Mouse (Mus musculus) olfactory bulb, adult 2 months (tissue): ENCODE data around the gene Pgpep1l. TPM values are rescaled to one million over a fixed set of nuclear protein-coding genes. Genes with fewer than 3 reads are reported as not detected.

ENCODE experiments used
- H3K27ac ChIP-seq: fragments of 200-500 bp; 2 replicates; pipeline ENCODE4 v1.5.1; 2012; ENCODE audit warnings: low read depth, low read length; ENCODE audit not compliant: insufficient read depth
- H3K4me1 ChIP-seq: fragments of 200-500 bp; 2 replicates; pipeline ENCODE4 v1.6.1; 2012; ENCODE audit warnings: low read length; ENCODE audit not compliant: control insufficient read depth, insufficient read depth
- H3K4me3 ChIP-seq: fragments of 200-500 bp; 2 replicates; pipeline ENCODE4 v1.5.1; 2012; ENCODE audit warnings: mild to moderate bottlenecking, low read depth, low read length, moderate library complexity; ENCODE audit not compliant: insufficient read depth
- CTCF ChIP-seq: fragments of 200-500 bp; IDR thresholded peaks from 2 replicates; pipeline ENCODE4 v1.5.1; 2012; ENCODE audit warnings: low read depth, mild to moderate bottlenecking, low read length, moderate library complexity; ENCODE audit not compliant: insufficient read depth
- POLR2A ChIP-seq: fragments of 200-500 bp; IDR thresholded peaks from 2 replicates; pipeline ENCODE4 v1.6.1; 2012; ENCODE audit warnings: mild to moderate bottlenecking, low read depth, low read length, moderate library complexity; ENCODE audit not compliant: insufficient read depth
- WGBS: fragments of 180-500 bp; shearing (Covaris S2); methylation state at CpG from one replicate; pipeline ENCODE4 v1.1.7; 2018; 5-methylcytosine and 5-hydroxymethylcytosine counted together
- polyA plus RNA-seq: library from polyadenylated mRNA; stranded (reverse); fragments of >200 nt; gene quantifications from 2 replicates; pipeline ENCODE4 v1.2.4, GENCODE M21; 2012; ENCODE audit warnings: low replicate concordance; ENCODE audit not compliant: missing spikeins, insufficient read depth, insufficient read length

Gene Pgpep1l
- polyA plus RNA-seq, 1 experiment = not detected

GRCm38 (mm10) chr7:68250902-68251301 lies 13.1 kb downstream of the Pgpep1l start:
- 89% methylated on average over 3 of the region's 3 CpGs for WGBS
- no peaks in the 10 kb centered on the region for H3K4me1 ChIP-seq

GRCm38 (mm10) chr7:68250411-68250810 lies 13.6 kb downstream of the Pgpep1l start:
- Histone ChIP-seq H3K27ac (no peak overlapping the region), H3K4me3 (no peak overlapping the region), H3K4me1 (no peaks in the 10 kb centered on the region)
- WGBS = 61% methylated on average over 1 of the region's 1 CpGs
- TF ChIP-seq CTCF (no peak), POLR2A (no peak)

More at GRCm38 (mm10) chr7:68250902-68251301, 13.1 kb downstream of the Pgpep1l start:
- no peak overlapping the region for H3K4me3 ChIP-seq
- H3K27ac ChIP-seq = no peak overlapping the region
- no peak for TF ChIP-seq CTCF
- no peak for TF ChIP-seq POLR2A

DNA sequence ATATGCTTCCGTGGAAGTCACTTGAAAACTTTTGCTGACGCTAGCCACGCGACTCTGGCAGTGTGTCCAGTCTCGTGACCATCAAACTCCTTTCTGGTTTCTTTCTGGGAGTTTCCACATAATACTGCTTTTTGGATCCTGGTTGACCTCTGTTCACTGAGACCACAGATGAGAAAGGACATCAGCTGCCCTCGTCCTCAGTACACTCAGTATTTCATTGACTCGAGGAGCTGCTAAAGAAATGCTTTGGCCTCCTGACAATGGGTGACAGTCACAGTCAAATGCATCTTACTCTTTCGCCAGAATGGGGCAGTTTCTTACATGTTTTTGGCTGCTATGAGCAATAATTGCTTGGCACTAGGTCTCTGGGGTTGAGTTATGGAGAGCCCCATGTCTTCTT lies 17.8 kb downstream of the Pgpep1l start:
- Histone ChIP-seq H3K4me1 (no peaks in the 10 kb centered on the region), H3K4me3 (no peak overlapping the region), H3K27ac (no peak overlapping the region)
- 80% methylated on average over 8 of the region's 8 CpGs for WGBS
- TF ChIP-seq CTCF (no peak), POLR2A (no peak)

DNA sequence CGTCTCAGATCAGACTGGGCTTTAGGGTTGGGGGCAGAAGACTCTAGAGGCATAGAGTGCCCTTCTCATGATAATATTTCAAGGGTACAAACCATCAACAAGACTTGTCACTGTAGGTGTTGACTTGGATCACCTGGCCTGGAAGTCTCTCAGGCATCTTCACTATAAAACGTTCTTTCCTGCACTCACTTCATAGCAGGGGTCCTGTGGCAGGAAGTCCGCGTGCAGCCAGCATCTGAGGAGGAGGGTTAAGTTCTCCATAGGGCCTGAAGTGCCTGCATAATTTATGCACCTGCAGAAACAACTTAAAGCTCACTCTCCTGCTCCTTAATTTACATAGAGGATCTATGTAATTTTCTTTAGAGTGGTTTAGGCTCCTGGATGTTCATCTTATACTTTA lies 18.4 kb downstream of the Pgpep1l start:
- TF ChIP-seq POLR2A (no peak), CTCF (no peak)
- Histone ChIP-seq H3K27ac (no peak overlapping the region), H3K4me3 (no peak overlapping the region), H3K4me1 (no peaks in the 10 kb centered on the region)
- 64% methylated on average over 4 of the region's 4 CpGs for WGBS

GRCm38 (mm10) chr7:68241205-68241604 lies 22.8 kb downstream of the Pgpep1l start:
- WGBS = 84% methylated on average over 9 of the region's 9 CpGs
- H3K4me3 ChIP-seq = no peak overlapping the region
- H3K4me1 ChIP-seq = 0 out of 2 replicates have a peak, but pooled peaks cover 2% of the 10 kb centered on the region
- TF ChIP-seq CTCF (no peak), POLR2A (no peak)
- no peak overlapping the region for H3K27ac ChIP-seq

DNA sequence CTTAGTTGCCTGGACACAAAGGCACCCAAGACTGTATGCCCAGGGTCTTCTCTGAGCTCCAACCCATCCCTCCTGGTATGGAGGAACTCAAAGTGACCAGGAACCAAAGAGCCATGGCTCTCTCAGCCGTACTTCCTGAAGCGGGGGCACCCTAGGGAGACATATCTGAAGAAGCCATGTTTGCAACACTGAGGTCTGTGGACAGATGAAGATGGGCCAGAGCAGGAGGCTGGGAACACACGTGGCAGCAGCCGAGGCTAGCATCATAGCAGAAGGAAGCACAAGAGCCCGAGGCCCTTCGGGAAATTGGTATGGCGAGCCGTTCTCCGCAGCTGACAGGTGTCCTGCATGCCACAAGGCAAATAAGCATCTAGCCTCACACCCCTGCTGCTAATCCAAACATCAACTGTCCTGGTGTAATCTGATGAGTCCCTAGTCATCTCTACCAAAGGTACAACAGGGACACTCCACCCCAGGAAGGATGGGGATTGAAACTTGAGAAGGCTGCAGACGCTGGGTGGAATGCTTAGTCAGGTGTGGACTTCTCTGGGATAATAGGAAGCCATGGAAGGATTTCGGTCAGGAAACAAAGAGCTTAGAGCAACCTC lies 24.7 kb downstream of the Pgpep1l start:
- H3K4me1 ChIP-seq = 0 out of 2 replicates have a peak, but pooled peaks cover 2% of the 10 kb centered on the region
- no peak overlapping the region for H3K27ac ChIP-seq
- 81% methylated on average over 11 of the region's 11 CpGs for WGBS
- no peak for TF ChIP-seq CTCF
- no peak for TF ChIP-seq POLR2A
- H3K4me3 ChIP-seq = no peak overlapping the region

DNA sequence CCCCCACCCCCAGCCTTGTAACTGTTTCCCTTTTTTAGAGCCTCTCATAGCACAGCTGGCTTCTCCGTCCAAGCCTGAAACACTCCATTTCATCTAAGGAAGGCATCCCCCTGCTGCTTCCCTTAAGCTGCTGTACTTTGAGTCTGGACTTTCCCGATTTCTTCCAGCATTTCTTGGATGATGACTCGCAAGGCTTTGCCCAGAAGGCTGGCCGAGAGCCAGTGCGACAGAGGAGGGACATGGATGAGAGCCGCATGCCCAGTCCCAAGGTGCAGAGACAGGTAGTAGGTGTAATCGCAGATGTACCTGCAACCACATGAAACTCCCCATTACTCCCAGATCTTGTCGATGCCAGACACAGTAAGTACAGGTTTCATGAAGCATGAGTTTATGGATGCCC lies 27.2 kb downstream of the Pgpep1l start:
- 69% methylated on average over 8 of the region's 8 CpGs for WGBS
- 0 out of 2 replicates have a peak, but pooled peaks cover 2% of the 10 kb centered on the region for H3K4me1 ChIP-seq
- no peak overlapping the region for H3K27ac ChIP-seq
- TF ChIP-seq POLR2A (no peak), CTCF (no peak)
- no peak overlapping the region for H3K4me3 ChIP-seq

DNA sequence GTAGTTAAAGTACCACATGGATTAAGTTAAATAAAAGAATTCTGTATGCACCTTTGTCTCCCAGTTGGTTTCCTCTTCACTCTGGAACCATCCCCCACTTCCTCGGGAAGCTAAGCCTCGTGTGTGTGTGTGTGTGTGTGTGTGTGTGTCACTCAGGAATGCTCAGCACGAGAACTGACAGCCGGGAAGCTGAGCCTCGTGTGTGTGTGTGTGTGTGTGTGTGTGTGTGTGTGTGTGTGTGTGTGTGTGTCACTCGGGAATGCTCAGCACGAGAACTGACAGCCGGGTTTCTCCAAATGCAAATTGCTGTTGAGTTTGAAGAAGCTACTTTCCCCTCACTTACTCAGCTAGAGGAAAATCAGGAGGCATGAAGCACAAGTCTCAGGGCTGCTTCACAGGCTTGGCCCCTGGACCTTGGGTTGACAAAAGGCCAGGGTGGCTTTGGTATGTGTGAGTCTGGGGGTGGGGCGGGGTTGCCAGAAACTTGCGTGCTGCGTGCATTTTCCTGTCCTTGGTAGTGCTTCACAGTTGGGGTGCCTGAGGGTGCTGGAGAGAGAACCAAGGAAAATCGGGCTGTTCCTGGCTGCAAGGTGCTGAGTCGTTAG lies 30.3 kb downstream of the Pgpep1l start:
- Histone ChIP-seq H3K4me1 (0 out of 2 replicates have a peak, but pooled peaks cover 2% of the 10 kb centered on the region), H3K4me3 (no peak overlapping the region), H3K27ac (no peak overlapping the region)
- WGBS = 40% methylated on average over 13 of the region's 13 CpGs
- no peak for TF ChIP-seq CTCF
- TF ChIP-seq POLR2A = no peak

GRCm38 (mm10) chr7:68232521-68232920 lies 31.5 kb downstream of the Pgpep1l start:
- TF ChIP-seq POLR2A (no peak), CTCF (no peak)
- WGBS = 93% methylated on average over 5 of the region's 5 CpGs
- Histone ChIP-seq H3K4me1 (0 out of 2 replicates have a peak, but pooled peaks cover 2% of the 10 kb centered on the region), H3K4me3 (no peak overlapping the region), H3K27ac (no peak overlapping the region)
